Mouse (Mus musculus): Measurements from ENCODE around the gene H3f3b. TPM values are rescaled to one million over a fixed set of nuclear protein-coding genes. Genes with fewer than 3 reads are reported as not detected.

The H3f3b gene
- total and polyA plus RNA-seq, 2 experiments from 2014 or later, result 627 to 2,179 TPM

DNA sequence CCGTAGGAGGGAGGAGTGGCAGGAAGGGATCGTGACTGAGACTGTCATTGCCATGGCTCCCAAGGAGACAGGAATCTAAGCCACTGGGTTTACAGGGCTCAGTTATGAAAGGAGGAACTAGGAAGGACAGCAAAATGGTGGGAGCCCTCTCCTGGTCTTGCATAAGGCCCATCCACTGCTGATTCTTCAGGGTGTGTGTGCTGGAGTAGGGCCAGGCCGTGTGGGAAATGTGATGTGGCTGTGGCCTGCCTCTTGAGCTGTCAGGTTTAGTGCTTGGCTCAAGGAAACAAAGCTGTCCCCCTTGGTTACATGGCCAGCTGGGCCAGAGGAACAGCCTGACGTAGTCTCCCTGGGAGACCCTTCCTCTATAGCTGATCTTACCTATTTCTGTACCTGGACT is 22.4 kb upstream of the H3f3b start:
- TF ChIP-seq CTCF (IDR thresholded peaks at IDR 0.05; ENCODE audit: low read depth), result no peak
- no peak for ATAC-seq
- no peaks in the 10 kb centered on the region for H3K9me3 ChIP-seq (ENCODE audit: low read length)
- no peak overlapping the region for H3K4me3 ChIP-seq (ENCODE audit: low read length)
- H3K9ac ChIP-seq (replicated peaks; ENCODE audit: low read length), result no peak overlapping the region
- peaks cover 67% of the 10 kb centered on the region for H3K36me3 ChIP-seq (ENCODE audit: insufficient read depth, low read length)
- DNase-seq (ENCODE audit: low spot score), result no peak
- H3K27me3 ChIP-seq (ENCODE audit: insufficient read depth, low read length), result no peaks in the 10 kb centered on the region
- no peaks in the 10 kb centered on the region for H3K4me1 ChIP-seq (ENCODE audit: insufficient read depth, low read length)
- WGBS, result 85% methylated on average over 4 of the region's 4 CpGs
- no peak overlapping the region for H3K27ac ChIP-seq
- no peak overlapping the region for H3K4me2 ChIP-seq (ENCODE audit: low read depth, low read length)

DNA sequence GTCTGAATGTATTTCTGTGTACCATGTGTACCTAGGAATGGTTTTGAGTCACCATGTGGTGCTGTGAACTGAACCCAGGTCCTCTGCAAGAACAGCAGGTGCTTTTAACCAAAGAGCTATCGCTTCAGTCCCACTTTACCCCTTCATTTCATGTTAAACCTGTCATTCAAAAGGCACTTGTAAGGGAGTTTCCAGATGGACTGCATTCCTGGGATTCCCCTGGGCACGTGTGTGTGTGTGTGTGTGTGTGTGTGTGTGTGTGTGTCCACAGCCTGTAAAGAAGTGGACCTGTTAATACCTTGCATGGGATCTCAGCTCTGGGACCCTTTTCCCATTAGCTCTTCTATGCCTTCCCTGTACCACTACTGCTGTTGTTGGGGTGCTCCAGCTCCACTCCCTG is 21.8 kb upstream of the H3f3b start:
- DNase-seq (ENCODE audit: low spot score), result no peak
- Histone ChIP-seq H3K27ac (no peak overlapping the region), H3K27me3 (ENCODE audit: insufficient read depth, low read length) (no peaks in the 10 kb centered on the region), H3K4me2 (ENCODE audit: low read depth, low read length) (no peak overlapping the region), H3K9ac (replicated peaks; ENCODE audit: low read length) (no peak overlapping the region), H3K4me3 (ENCODE audit: low read length) (no peak overlapping the region), H3K9me3 (ENCODE audit: low read length) (no peaks in the 10 kb centered on the region), H3K36me3 (ENCODE audit: insufficient read depth, low read length) (peaks cover 64% of the 10 kb centered on the region), H3K4me1 (ENCODE audit: insufficient read depth, low read length) (no peaks in the 10 kb centered on the region)
- 86% methylated on average over 2 of the region's 2 CpGs for WGBS
- no peak for TF ChIP-seq CTCF (IDR thresholded peaks at IDR 0.05; ENCODE audit: low read depth)
- no peak for ATAC-seq

- no peak overlapping the region for H3K4me2 ChIP-seq (ENCODE audit: low read depth, low read length)
- 96% methylated on average over 6 of the region's 6 CpGs for WGBS
- TF ChIP-seq CTCF (IDR thresholded peaks at IDR 0.05; ENCODE audit: low read depth), result no peak
- H3K36me3 ChIP-seq (ENCODE audit: insufficient read depth, low read length), result peaks cover 40% of the 10 kb centered on the region
- ATAC-seq, result no peak
- no peak overlapping the region for H3K27ac ChIP-seq
- no peak overlapping the region for H3K9ac ChIP-seq (replicated peaks; ENCODE audit: low read length)
- DNase-seq (ENCODE audit: low spot score), result no peak
- no peak overlapping the region for H3K4me3 ChIP-seq (ENCODE audit: low read length)
- no peaks in the 10 kb centered on the region for H3K4me1 ChIP-seq (ENCODE audit: insufficient read depth, low read length)
- H3K27me3 ChIP-seq (ENCODE audit: insufficient read depth, low read length), result no peaks in the 10 kb centered on the region
- H3K9me3 ChIP-seq (ENCODE audit: low read length), result no peaks in the 10 kb centered on the region
These were observed 17.4 kb upstream of the H3f3b start for GRCm38 (mm10) chr11:116045173-116045572.

DNA sequence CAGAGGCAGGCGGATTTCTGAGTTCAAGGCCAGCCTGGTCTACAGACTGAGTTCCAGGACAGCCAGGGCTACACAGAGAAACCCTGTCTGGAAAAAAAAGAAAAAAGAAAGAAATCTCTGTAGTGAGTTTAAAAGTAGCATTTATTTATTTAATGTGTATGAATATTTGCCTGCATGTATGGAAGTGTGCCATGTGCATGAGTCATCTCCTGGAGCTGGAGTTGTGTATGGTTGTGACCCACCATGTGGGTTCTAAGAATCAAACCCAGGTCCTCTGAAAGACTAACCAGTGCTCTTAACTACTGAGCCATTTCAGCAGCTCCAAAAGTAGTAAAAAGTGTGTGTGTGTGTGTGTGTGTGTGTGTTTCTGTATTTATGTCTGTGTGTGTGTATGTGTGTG is 15.5 kb upstream of the H3f3b start:
- H3K36me3 ChIP-seq (ENCODE audit: insufficient read depth, low read length), result peaks cover 28% of the 10 kb centered on the region
- H3K9me3 ChIP-seq (ENCODE audit: low read length), result no peaks in the 10 kb centered on the region
- no peak overlapping the region for H3K4me3 ChIP-seq (ENCODE audit: low read length)
- H3K4me2 ChIP-seq (ENCODE audit: low read depth, low read length), result no peak overlapping the region
- H3K27ac ChIP-seq, result no peak overlapping the region
- TF ChIP-seq CTCF (IDR thresholded peaks at IDR 0.05; ENCODE audit: low read depth), result no peak
- DNase-seq (ENCODE audit: low spot score), result no peak
- H3K27me3 ChIP-seq (ENCODE audit: insufficient read depth, low read length), result no peaks in the 10 kb centered on the region
- ATAC-seq, result no peak
- H3K9ac ChIP-seq (replicated peaks; ENCODE audit: low read length), result no peak overlapping the region
- H3K4me1 ChIP-seq (ENCODE audit: insufficient read depth, low read length), result no peaks in the 10 kb centered on the region
- WGBS, result 100% methylated on average over 1 of the region's 1 CpGs

- no peak for TF ChIP-seq CTCF (IDR thresholded peaks at IDR 0.05; ENCODE audit: low read depth)
- Histone ChIP-seq H3K36me3 (ENCODE audit: insufficient read depth, low read length) (peaks cover 21% of the 10 kb centered on the region), H3K9ac (replicated peaks; ENCODE audit: low read length) (no peak overlapping the region), H3K4me2 (ENCODE audit: low read depth, low read length) (no peak overlapping the region), H3K27ac (no peak overlapping the region), H3K4me3 (ENCODE audit: low read length) (no peak overlapping the region), H3K27me3 (ENCODE audit: insufficient read depth, low read length) (no peaks in the 10 kb centered on the region), H3K9me3 (ENCODE audit: low read length) (no peaks in the 10 kb centered on the region), H3K4me1 (ENCODE audit: insufficient read depth, low read length) (no peaks in the 10 kb centered on the region)
- WGBS, result 92% methylated on average over 5 of the region's 5 CpGs
- ATAC-seq (no peak), DNase-seq (ENCODE audit: low spot score) (no peak)
These were observed 14.8 kb upstream of the H3f3b start for GRCm38 (mm10) chr11:116042372-116043138.

DNA sequence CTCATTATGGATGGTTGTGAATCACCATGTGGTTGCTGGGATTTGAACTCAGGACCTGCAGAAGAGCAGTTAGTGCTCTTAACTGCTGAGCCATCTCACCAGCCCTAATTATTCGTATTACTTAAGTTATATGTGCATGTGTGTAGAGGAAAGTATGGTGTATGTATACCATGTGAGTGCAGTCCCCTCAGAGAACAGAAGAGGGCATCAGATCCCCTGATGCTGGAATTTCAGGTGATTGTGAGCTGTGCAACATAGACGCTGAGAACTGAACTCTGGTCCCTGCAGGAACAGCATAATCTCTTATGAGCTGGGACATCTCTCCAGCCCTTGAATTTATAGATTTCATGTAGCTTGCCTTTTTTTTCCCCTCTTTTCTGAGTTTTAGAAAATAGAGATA is 14.1 kb upstream of the H3f3b start:
- Histone ChIP-seq H3K27me3 (ENCODE audit: insufficient read depth, low read length) (no peaks in the 10 kb centered on the region), H3K27ac (no peak overlapping the region), H3K4me1 (ENCODE audit: insufficient read depth, low read length) (no peaks in the 10 kb centered on the region), H3K9me3 (ENCODE audit: low read length) (no peaks in the 10 kb centered on the region), H3K4me3 (ENCODE audit: low read length) (no peak overlapping the region), H3K9ac (replicated peaks; ENCODE audit: low read length) (no peak overlapping the region), H3K4me2 (ENCODE audit: low read depth, low read length) (no peak overlapping the region), H3K36me3 (ENCODE audit: insufficient read depth, low read length) (peaks cover 15% of the 10 kb centered on the region)
- DNase-seq (ENCODE audit: low spot score) (no peak), ATAC-seq (no peak)
- 97% methylated on average over 2 of the region's 2 CpGs for WGBS
- TF ChIP-seq CTCF (IDR thresholded peaks at IDR 0.05; ENCODE audit: low read depth), result no peak

GRCm38 (mm10) chr11:116040593-116040992 is 12.8 kb upstream of the H3f3b start:
- H3K36me3 ChIP-seq (ENCODE audit: insufficient read depth, low read length), result peaks cover 15% of the 10 kb centered on the region
- TF ChIP-seq CTCF (IDR thresholded peaks at IDR 0.05; ENCODE audit: low read depth), result no peak
- H3K4me1 ChIP-seq (ENCODE audit: insufficient read depth, low read length), result no peaks in the 10 kb centered on the region
- H3K9me3 ChIP-seq (ENCODE audit: low read length), result no peaks in the 10 kb centered on the region
- no peak overlapping the region for H3K4me3 ChIP-seq (ENCODE audit: low read length)
- H3K27me3 ChIP-seq (ENCODE audit: insufficient read depth, low read length), result no peaks in the 10 kb centered on the region
- no peak overlapping the region for H3K4me2 ChIP-seq (ENCODE audit: low read depth, low read length)
- no peak overlapping the region for H3K27ac ChIP-seq
- no peak overlapping the region for H3K9ac ChIP-seq (replicated peaks; ENCODE audit: low read length)
- 81% methylated on average over 6 of the region's 6 CpGs for WGBS
- ATAC-seq, result no peak
- no peak for DNase-seq (ENCODE audit: low spot score)
